Mouse (Mus musculus): ENCODE results near the gene Ikzf1. TPM values are rescaled to one million over a fixed set of nuclear protein-coding genes. Genes with fewer than 3 reads are reported as not detected.

Ikzf1 gene
- polyA plus RNA-seq, 1 experiment = 0.48 TPM

GRCm38 (mm10) chr11:11808035-11808819 is 123.4 kb downstream of the Ikzf1 start:
- no peak; the same call in 1 of the 2 replicates for TF ChIP-seq CTCF (IDR thresholded peaks at IDR 0.05; ENCODE audit: control insufficient read depth, insufficient read depth, insufficient replicate concordance, low read depth, low read length)
- TF ChIP-seq POLR2A (IDR thresholded peaks at IDR 0.05; ENCODE audit: control insufficient read depth, low read depth, low read length) = no peak
- Histone ChIP-seq H3K4me1 (ENCODE audit: control insufficient read depth, insufficient read depth, low read length) (peaks cover 2% of the 10 kb centered on the region), H3K36me3 (ENCODE audit: control insufficient read depth, insufficient read depth, low read length) (no peaks in the 10 kb centered on the region)

GRCm38 (mm10) chr11:11808820-11809403 is 124.1 kb downstream of the Ikzf1 start, which contains the start of gene Fignl1:
Gene Fignl1 (minus strand): TSS chr11:11808962.
- Histone ChIP-seq H3K27ac (ENCODE audit: control insufficient read depth, insufficient read depth, low read depth, low read length) (peak within 1 kb of the TSS; percentile 95), H3K27me3 (ENCODE audit: control insufficient read depth, insufficient read depth, low read length) (no peaks in the 10 kb centered on the region), H3K4me1 (ENCODE audit: control insufficient read depth, insufficient read depth, low read length) (peaks cover 2% of the 10 kb centered on the region), H3K36me3 (ENCODE audit: control insufficient read depth, insufficient read depth, low read length) (no peaks in the 10 kb centered on the region), H3K4me3 (ENCODE audit: control insufficient read depth, low read depth, low read length) (peak within 1 kb of the TSS; percentile 90)
- no peak for TF ChIP-seq CTCF (IDR thresholded peaks at IDR 0.05; ENCODE audit: control insufficient read depth, insufficient read depth, insufficient replicate concordance, low read depth, low read length)
- TF ChIP-seq POLR2A (IDR thresholded peaks at IDR 0.05; ENCODE audit: control insufficient read depth, low read depth, low read length) = peak; percentile 92

More at GRCm38 (mm10) chr11:11808035-11808819, 123.4 kb downstream of the Ikzf1 start:
- Histone ChIP-seq H3K4me3 (ENCODE audit: control insufficient read depth, low read depth, low read length) (peak overlapping the region; percentile 90), H3K27ac (ENCODE audit: control insufficient read depth, insufficient read depth, low read depth, low read length) (peak overlapping the region; percentile 95), H3K27me3 (ENCODE audit: control insufficient read depth, insufficient read depth, low read length) (no peaks in the 10 kb centered on the region)

DNA sequence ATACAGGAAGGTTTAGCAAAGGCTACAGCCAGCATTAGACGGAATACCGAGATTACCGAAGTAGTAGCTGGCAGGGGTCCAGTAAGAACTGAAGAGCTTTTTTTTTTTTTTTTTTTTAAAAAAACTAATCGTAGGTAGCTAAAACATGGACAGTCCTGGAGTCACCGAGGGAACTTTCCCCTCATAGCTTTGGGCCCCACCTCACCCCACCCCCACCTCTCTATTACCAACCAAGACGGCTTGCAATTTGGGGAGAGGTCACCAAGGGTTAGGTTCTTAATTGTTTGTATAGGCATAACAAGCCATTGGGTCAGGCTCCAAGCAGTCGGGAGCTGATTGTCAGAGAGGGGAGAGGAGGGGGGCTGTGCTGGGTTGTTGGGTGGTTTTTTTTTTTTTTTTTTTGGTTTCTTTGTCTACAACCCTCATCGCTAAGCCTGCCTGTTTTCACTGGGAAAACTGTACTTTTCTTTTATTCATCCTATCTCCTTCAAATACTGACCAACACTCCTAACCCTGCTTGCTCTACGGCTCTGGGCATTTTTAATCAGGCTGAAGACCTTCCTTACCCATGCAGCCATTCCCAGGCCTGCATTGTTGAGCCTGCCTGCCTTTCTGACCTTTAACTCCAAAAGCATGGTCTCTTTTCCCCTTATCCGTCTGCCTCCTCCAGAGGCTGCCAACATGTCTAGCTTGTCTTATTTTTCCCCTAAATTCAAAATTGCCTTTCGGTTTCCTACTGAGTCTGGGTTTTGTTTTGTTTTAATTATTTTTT is 124.8 kb downstream of the Ikzf1 start:
- no peaks in the 10 kb centered on the region for H3K36me3 ChIP-seq (ENCODE audit: control insufficient read depth, insufficient read depth, low read length)
- peak overlapping the region; percentile 92 for H3K27ac ChIP-seq (ENCODE audit: control insufficient read depth, insufficient read depth, low read depth, low read length)
- H3K4me3 ChIP-seq (ENCODE audit: control insufficient read depth, low read depth, low read length) = peak overlapping the region; percentile 90
- peaks cover 2% of the 10 kb centered on the region for H3K4me1 ChIP-seq (ENCODE audit: control insufficient read depth, insufficient read depth, low read length)
- no peak for TF ChIP-seq CTCF (IDR thresholded peaks at IDR 0.05; ENCODE audit: control insufficient read depth, insufficient read depth, insufficient replicate concordance, low read depth, low read length)
- TF ChIP-seq POLR2A (IDR thresholded peaks at IDR 0.05; ENCODE audit: control insufficient read depth, low read depth, low read length) = no peak
- H3K27me3 ChIP-seq (ENCODE audit: control insufficient read depth, insufficient read depth, low read length) = no peaks in the 10 kb centered on the region

GRCm38 (mm10) chr11:11811906-11812480 is 127.2 kb downstream of the Ikzf1 start:
- Histone ChIP-seq H3K27ac (ENCODE audit: control insufficient read depth, insufficient read depth, low read depth, low read length) (no peak overlapping the region), H3K36me3 (ENCODE audit: control insufficient read depth, insufficient read depth, low read length) (no peaks in the 10 kb centered on the region), H3K27me3 (ENCODE audit: control insufficient read depth, insufficient read depth, low read length) (no peaks in the 10 kb centered on the region), H3K4me3 (ENCODE audit: control insufficient read depth, low read depth, low read length) (no peak overlapping the region), H3K4me1 (ENCODE audit: control insufficient read depth, insufficient read depth, low read length) (peaks cover 2% of the 10 kb centered on the region)
- TF ChIP-seq POLR2A (IDR thresholded peaks at IDR 0.05; ENCODE audit: control insufficient read depth, low read depth, low read length) (no peak), CTCF (IDR thresholded peaks at IDR 0.05; ENCODE audit: control insufficient read depth, insufficient read depth, insufficient replicate concordance, low read depth, low read length) (peak; percentile 66; the same call in 1 of the 2 replicates)

DNA sequence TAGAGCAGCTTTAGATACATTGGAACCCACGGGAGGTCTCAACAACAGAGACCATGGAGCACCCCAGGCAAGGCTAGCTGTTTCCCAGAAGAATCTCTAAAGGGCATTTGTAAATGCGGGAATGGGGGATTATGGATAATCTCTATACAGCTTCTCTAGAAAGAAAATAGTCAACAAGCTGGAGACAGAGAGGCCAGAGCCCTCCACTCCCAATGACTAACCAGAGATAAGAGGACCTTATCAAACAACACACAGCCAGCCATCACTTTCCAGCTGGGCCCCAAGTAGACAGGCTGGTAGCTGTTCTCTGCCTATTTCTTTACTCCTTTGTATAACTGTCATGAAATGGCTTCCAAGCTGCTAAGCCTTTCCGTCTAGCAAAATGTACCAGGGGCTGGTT is 130.9 kb downstream of the Ikzf1 start:
- Histone ChIP-seq H3K36me3 (ENCODE audit: control insufficient read depth, insufficient read depth, low read length) (no peaks in the 10 kb centered on the region), H3K27me3 (ENCODE audit: control insufficient read depth, insufficient read depth, low read length) (no peaks in the 10 kb centered on the region), H3K4me3 (ENCODE audit: control insufficient read depth, low read depth, low read length) (no peak overlapping the region), H3K4me1 (ENCODE audit: control insufficient read depth, insufficient read depth, low read length) (no peaks in the 10 kb centered on the region), H3K27ac (ENCODE audit: control insufficient read depth, insufficient read depth, low read depth, low read length) (no peak overlapping the region)
- no peak for TF ChIP-seq CTCF (IDR thresholded peaks at IDR 0.05; ENCODE audit: control insufficient read depth, insufficient read depth, insufficient replicate concordance, low read depth, low read length)
- no peak for TF ChIP-seq POLR2A (IDR thresholded peaks at IDR 0.05; ENCODE audit: control insufficient read depth, low read depth, low read length)

DNA sequence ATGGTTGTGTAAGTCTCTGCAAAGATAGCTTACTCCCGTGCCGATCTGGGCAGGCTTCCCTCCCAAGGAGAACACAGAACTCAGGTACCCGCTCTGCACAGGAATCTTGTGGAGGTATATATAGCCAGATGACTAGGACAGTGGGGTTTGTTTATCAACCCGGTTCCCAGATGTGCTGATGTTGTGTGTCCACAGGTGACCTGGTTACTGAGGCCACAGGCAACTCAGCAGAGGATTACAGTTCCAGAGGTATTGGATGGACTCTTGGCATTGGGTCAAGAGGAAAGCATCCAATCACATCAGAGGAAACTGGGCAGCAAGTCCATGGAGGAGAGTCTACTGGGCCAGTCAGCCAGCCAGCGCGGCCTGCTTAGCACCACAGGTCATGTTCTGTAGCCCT is 134.0 kb downstream of the Ikzf1 start:
- H3K4me3 ChIP-seq (ENCODE audit: control insufficient read depth, low read depth, low read length) = no peak overlapping the region
- H3K27ac ChIP-seq (ENCODE audit: control insufficient read depth, insufficient read depth, low read depth, low read length) = no peak overlapping the region
- no peak for TF ChIP-seq CTCF (IDR thresholded peaks at IDR 0.05; ENCODE audit: control insufficient read depth, insufficient read depth, insufficient replicate concordance, low read depth, low read length)
- TF ChIP-seq POLR2A (IDR thresholded peaks at IDR 0.05; ENCODE audit: control insufficient read depth, low read depth, low read length) = no peak
- H3K27me3 ChIP-seq (ENCODE audit: control insufficient read depth, insufficient read depth, low read length) = no peaks in the 10 kb centered on the region
- H3K36me3 ChIP-seq (ENCODE audit: control insufficient read depth, insufficient read depth, low read length) = no peaks in the 10 kb centered on the region
- H3K4me1 ChIP-seq (ENCODE audit: control insufficient read depth, insufficient read depth, low read length) = peaks cover 8% of the 10 kb centered on the region

Data from testis, adult 2 months (tissue).